Mouse (Mus musculus): ENCODE results near the gene Agrp.

Agrp gene

GRCm38 (mm10) chr8:105546384-105547350, 90.5 kb downstream of the Agrp start:
- DNase-seq: no peak

- DNase-seq: no peak
These were observed 91.9 kb downstream of the Agrp start for GRCm38 (mm10) chr8:105545249-105545648.

GRCm38 (mm10) chr8:105544544-105545205, 92.5 kb downstream of the Agrp start:
- no peak for DNase-seq

GRCm38 (mm10) chr8:105543703-105544102, 93.5 kb downstream of the Agrp start:
- no peak for DNase-seq

- no peak for DNase-seq
These were observed 94.4 kb downstream of the Agrp start for GRCm38 (mm10) chr8:105542808-105543207.

GRCm38 (mm10) chr8:105542032-105542656, 95.0 kb downstream of the Agrp start:
- DNase-seq: no peak

GRCm38 (mm10) chr8:105538940-105539339, 98.3 kb downstream of the Agrp start:
- no peak for DNase-seq

GRCm38 (mm10) chr8:105537011-105537677, 100.0 kb downstream of the Agrp start:
- peak; percentile 86 for DNase-seq

GRCm38 (mm10) chr8:105536546-105536945, 100.6 kb downstream of the Agrp start:
- DNase-seq: no peak

GRCm38 (mm10) chr8:105533892-105534329, 103.3 kb downstream of the Agrp start:
- peak; percentile 60 for DNase-seq

GRCm38 (mm10) chr8:105533439-105533838, 103.8 kb downstream of the Agrp start:
- DNase-seq: no peak

- no peak for DNase-seq
These were observed 105.4 kb downstream of the Agrp start for GRCm38 (mm10) chr8:105531774-105532173.

- DNase-seq: no peak
These were observed 107.9 kb downstream of the Agrp start for GRCm38 (mm10) chr8:105529271-105529670.

- no peak for DNase-seq
These were observed 109.0 kb downstream of the Agrp start for GRCm38 (mm10) chr8:105528206-105528605.

- DNase-seq: no peak
These were observed 110.1 kb downstream of the Agrp start for GRCm38 (mm10) chr8:105527110-105527509.

GRCm38 (mm10) chr8:105522890-105523289, 114.3 kb downstream of the Agrp start:
- DNase-seq: no peak

- DNase-seq: no peak
These were observed 115.0 kb downstream of the Agrp start for GRCm38 (mm10) chr8:105521995-105522769.

GRCm38 (mm10) chr8:105521061-105521460, 116.1 kb downstream of the Agrp start:
- DNase-seq: no peak

- DNase-seq: no peak
These were observed 116.7 kb downstream of the Agrp start for GRCm38 (mm10) chr8:105520521-105520920.

GRCm38 (mm10) chr8:105519591-105519990, 117.6 kb downstream of the Agrp start:
- DNase-seq: no peak

GRCm38 (mm10) chr8:105518436-105519313, 118.5 kb downstream of the Agrp start, which contains the start of gene Hsd11b2:
TSS of gene Hsd11b2 (plus strand) at chr8:105518755.
- peak; percentile 36 for DNase-seq
